Mouse (Mus musculus): ENCODE data around the gene Gm14410.
"Not testable (repeated sequence)": the region's sequence is repeated elsewhere in the genome, so short reads cannot be mapped to it uniquely, and the experiment has no call there.

Gene Gm14410

GRCm38 (mm10) chr2:177206341-177206740, at the start of gene Gm14410:
TSS of gene Gm14410 (minus strand) at chr2:177206421.
- not testable (repeated sequence) for DNase-seq (ENCODE audit: low read depth, low spot score)

GRCm38 (mm10) chr2:177247449-177247848, 41.2 kb upstream of the Gm14410 start:
- DNase-seq (ENCODE audit: low read depth, low spot score): not testable (repeated sequence)

DNA sequence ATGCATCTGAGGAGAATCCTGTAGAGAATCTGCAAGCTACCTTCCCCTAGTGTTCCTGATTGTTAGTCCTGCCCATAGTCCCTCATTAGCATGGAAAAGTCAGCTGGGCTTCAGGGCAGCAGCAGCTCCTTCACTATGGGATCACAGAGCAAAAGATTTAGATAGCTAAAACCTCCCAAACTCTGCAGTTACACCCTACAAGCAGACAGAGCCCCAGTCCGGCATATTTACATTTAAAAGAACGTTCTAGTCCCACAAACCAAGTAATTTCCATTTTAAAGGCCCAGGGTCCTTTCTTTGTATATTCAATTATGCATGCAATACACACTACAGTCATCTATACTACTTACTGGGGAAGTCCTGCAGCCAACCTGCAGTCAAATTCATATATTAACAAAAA, 24.2 kb upstream of the Gm14410 start:
- DNase-seq (ENCODE audit: low read depth, low spot score): not testable (repeated sequence)

GRCm38 (mm10) chr2:177172749-177173148, 33.5 kb downstream of the Gm14410 start:
- DNase-seq (ENCODE audit: low read depth, low spot score): not testable (repeated sequence)

All from c-Kit-negative CD71-positive TER-119-positive erythroid progenitor cells, embryonic 14.5 days (primary cell).